Mouse (Mus musculus) ES-Bruce4 (cell line): Measurements from ENCODE around the gene Slc1a2.

ENCODE experiments used
- CTCF ChIP-seq: IDR thresholded peaks from one replicate; pipeline ENCODE4 v1.8.1; 2011; ENCODE audit warnings: low read depth, low read length
- EP300 ChIP-seq: IDR thresholded peaks from 2 replicates; pipeline ENCODE4 v1.6.1; 2011; ENCODE audit warnings: low read depth, low read length; ENCODE audit not compliant: insufficient read depth
- POLR2A ChIP-seq: IDR thresholded peaks from one replicate; pipeline ENCODE4 v1.8.1; 2011; ENCODE audit warnings: low read length; ENCODE audit not compliant: insufficient read depth

DNA sequence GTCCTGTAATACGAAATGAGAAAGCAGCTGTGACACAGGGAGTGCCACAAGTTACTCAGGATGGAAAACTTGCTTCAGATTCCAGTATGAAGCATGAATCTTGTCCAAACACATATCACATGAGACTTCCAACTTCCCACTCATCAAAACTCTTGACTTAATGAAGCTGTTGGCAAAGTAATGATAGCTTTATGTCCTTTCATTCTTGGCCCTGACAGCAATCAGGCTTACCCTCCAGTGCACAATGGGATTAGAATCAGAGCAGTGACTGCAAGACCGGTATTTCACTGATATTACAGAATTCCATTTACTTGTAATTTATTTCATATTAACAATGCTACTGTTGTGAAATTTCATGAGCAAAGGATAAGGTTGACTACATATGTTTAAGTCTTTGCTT, 105.5 kb downstream of the Slc1a2 start:
- TF ChIP-seq CTCF (no peak), EP300 (no peak), POLR2A (no peak)
